Comparison of ENCODE assay signal across 19 mouse cellular contexts in genomic region chr7:95352133-95352532, GRCm38 (mm10).
A peak's percentile ranks its signal among the peaks of the same experiment; 100 is the strongest.
DNase-seq lines count a peak whose midpoint lies in the region; ATAC-seq and TF ChIP-seq lines count a peak whose summit lies in the region.
"Had no signal": no experiment of that assay in that cellular context is flagged by ENCODE, and none has a peak within 500 bp of the region (broad histone marks: within the 10 kb centered on the region; RNA-seq: fewer than 3 reads in every experiment).

No protein-coding gene starts in this region.

- TF ChIP-seq CTCF in midbrain, postnatal 0 days (IDR thresholded peaks at IDR 0.05): no peak

- H3K4me3 ChIP-seq in forebrain, embryonic 14.5 days (ENCODE audit: low read depth, low read length): no peak overlapping the region
- H3K4me3 ChIP-seq in forebrain, embryonic 12.5 days (replicated peaks): no peak overlapping the region
- no peak overlapping the region for H3K4me3 ChIP-seq in forebrain, embryonic 16.5 days (replicated peaks; ENCODE audit: low read length)
- no peak overlapping the region for H3K4me3 ChIP-seq in forebrain, embryonic 13.5 days
- H3K4me3 ChIP-seq in midbrain, embryonic 10.5 days: no peak overlapping the region
- H3K4me3 ChIP-seq in midbrain, postnatal 0 days (ENCODE audit: low read depth, low read length): no peak overlapping the region
- H3K4me3 ChIP-seq: embryonic facial prominence, embryonic 10.5 days; embryonic facial prominence, embryonic 12.5 days; gastrocnemius, adult 2 months had no signal

- peak; percentile 40 for DNase-seq in forebrain, embryonic 14.5 days (ENCODE audit: low spot score)
- DNase-seq in midbrain, embryonic 10.5 days (ENCODE audit: low spot score): no peak
- no peak for DNase-seq in midbrain, postnatal 0 days (ENCODE audit: low spot score)
- DNase-seq in forelimb bud, embryonic 11.5 days (ENCODE audit: low read depth, low spot score): peak; percentile 1
- no peak for DNase-seq in cerebellum, adult 11-12 months
- DNase-seq: adrenal gland, adult 2 months; adrenal gland, postnatal 10 days; adrenal gland, postnatal 25 days; cerebellum, adult 18-20 months; cerebellum, adult 9-10 months; cerebellum, postnatal 10 days; cerebellum, postnatal 25 days; gastrocnemius, adult 2 months; gastrocnemius, postnatal 10 days had no signal

- WGBS in forebrain, embryonic 14.5 days: 90% methylated on average over 3 of the region's 3 CpGs
- 87% methylated on average over 3 of the region's 3 CpGs for WGBS in forebrain, embryonic 12.5 days
- 81% methylated on average over 3 of the region's 3 CpGs for WGBS in forebrain, embryonic 16.5 days
- 86% methylated on average over 3 of the region's 3 CpGs for WGBS in forebrain, embryonic 13.5 days
- WGBS in midbrain, embryonic 10.5 days: 92% methylated on average over 3 of the region's 3 CpGs
- WGBS in midbrain, postnatal 0 days: 81% methylated on average over 3 of the region's 3 CpGs

- no peak overlapping the region for H3K27ac ChIP-seq in forebrain, embryonic 14.5 days (ENCODE audit: low read depth, low read length)
- no peak overlapping the region for H3K27ac ChIP-seq in forebrain, embryonic 12.5 days
- no peak overlapping the region; the same call in 1 of the 2 replicates for H3K27ac ChIP-seq in forebrain, embryonic 16.5 days (ENCODE audit: low read length)
- H3K27ac ChIP-seq in forebrain, embryonic 13.5 days: no peak overlapping the region
- H3K27ac ChIP-seq in midbrain, embryonic 10.5 days (replicated peaks): peak overlapping the region; percentile 73; the same call in 1 of the 2 replicates
- no peak overlapping the region for H3K27ac ChIP-seq in midbrain, postnatal 0 days (ENCODE audit: low read depth, low read length)
- H3K27ac ChIP-seq: embryonic facial prominence, embryonic 12.5 days; gastrocnemius, adult 2 months had no signal

- H3K4me2 ChIP-seq in forebrain, embryonic 14.5 days (ENCODE audit: low read length): no peak overlapping the region
- H3K4me2 ChIP-seq in forebrain, embryonic 12.5 days: no peak overlapping the region
- no peak overlapping the region for H3K4me2 ChIP-seq in forebrain, embryonic 16.5 days (ENCODE audit: low read length)
- no peak overlapping the region for H3K4me2 ChIP-seq in forebrain, embryonic 13.5 days
- H3K4me2 ChIP-seq in midbrain, postnatal 0 days (ENCODE audit: low read depth, low read length, poor library complexity, severe bottlenecking): no peak overlapping the region
- H3K4me2 ChIP-seq: embryonic facial prominence, embryonic 12.5 days had no signal

- ATAC-seq in forebrain, embryonic 14.5 days: peak; percentile 23; the same call in 1 of the 2 replicates
- ATAC-seq in forebrain, embryonic 12.5 days (ENCODE audit: low FRiP score): no peak
- peak; percentile 75 for ATAC-seq in forebrain, embryonic 16.5 days
- no peak; the same call in 1 of the 2 replicates for ATAC-seq in forebrain, embryonic 13.5 days
- no peak for ATAC-seq in midbrain, postnatal 0 days (ENCODE audit: low FRiP score)

- no peaks in the 10 kb centered on the region for H3K4me1 ChIP-seq in forebrain, embryonic 14.5 days (ENCODE audit: control insufficient read depth, insufficient read depth, low read length)
- peaks cover 12% of the 10 kb centered on the region for H3K4me1 ChIP-seq in forebrain, embryonic 12.5 days
- H3K4me1 ChIP-seq in forebrain, embryonic 16.5 days (replicated peaks; ENCODE audit: control insufficient read depth, insufficient read depth, low read length): peaks cover 7% of the 10 kb centered on the region
- peaks cover 5% of the 10 kb centered on the region for H3K4me1 ChIP-seq in forebrain, embryonic 13.5 days
- peaks cover 24% of the 10 kb centered on the region for H3K4me1 ChIP-seq in midbrain, embryonic 10.5 days
- no peaks in the 10 kb centered on the region for H3K4me1 ChIP-seq in midbrain, postnatal 0 days (ENCODE audit: insufficient read depth, low read length)

- H3K9ac ChIP-seq in forebrain, embryonic 14.5 days (ENCODE audit: low read length): no peak overlapping the region
- H3K9ac ChIP-seq in forebrain, embryonic 12.5 days: no peak overlapping the region
- H3K9ac ChIP-seq in forebrain, embryonic 16.5 days (replicated peaks; ENCODE audit: low read depth, low read length): no peak overlapping the region
- no peak overlapping the region for H3K9ac ChIP-seq in forebrain, embryonic 13.5 days
- no peak overlapping the region for H3K9ac ChIP-seq in midbrain, postnatal 0 days (replicated peaks; ENCODE audit: low read length, poor library complexity, severe bottlenecking)
- H3K9ac ChIP-seq: embryonic facial prominence, embryonic 12.5 days had no signal

- H3K27me3 ChIP-seq in forebrain, embryonic 14.5 days (replicated peaks; ENCODE audit: control insufficient read depth, insufficient read depth, low read length): no peaks in the 10 kb centered on the region
- no peaks in the 10 kb centered on the region for H3K27me3 ChIP-seq in forebrain, embryonic 12.5 days
- no peaks in the 10 kb centered on the region for H3K27me3 ChIP-seq in forebrain, embryonic 16.5 days (replicated peaks; ENCODE audit: control insufficient read depth, insufficient read depth, low read length)
- no peaks in the 10 kb centered on the region for H3K27me3 ChIP-seq in forebrain, embryonic 13.5 days
- no peaks in the 10 kb centered on the region for H3K27me3 ChIP-seq in midbrain, embryonic 10.5 days (ENCODE audit: low read depth, poor library complexity, severe bottlenecking)
- H3K27me3 ChIP-seq in midbrain, postnatal 0 days (ENCODE audit: insufficient read depth, low read length): 0 out of 2 replicates have a peak, but pooled peaks cover 3% of the 10 kb centered on the region
- H3K27me3 ChIP-seq: embryonic facial prominence, embryonic 12.5 days had no signal

- no peaks in the 10 kb centered on the region for H3K36me3 ChIP-seq in forebrain, embryonic 14.5 days (ENCODE audit: control insufficient read depth, insufficient read depth, low read length)
- H3K36me3 ChIP-seq in forebrain, embryonic 12.5 days (replicated peaks): no peaks in the 10 kb centered on the region
- no peaks in the 10 kb centered on the region for H3K36me3 ChIP-seq in forebrain, embryonic 16.5 days (ENCODE audit: control insufficient read depth, insufficient read depth)
- no peaks in the 10 kb centered on the region for H3K36me3 ChIP-seq in forebrain, embryonic 13.5 days (ENCODE audit: poor library complexity, severe bottlenecking)
- no peaks in the 10 kb centered on the region for H3K36me3 ChIP-seq in midbrain, embryonic 10.5 days
- H3K36me3 ChIP-seq in midbrain, postnatal 0 days (ENCODE audit: insufficient read depth, low read length): no peaks in the 10 kb centered on the region
- H3K36me3 ChIP-seq: embryonic facial prominence, embryonic 10.5 days; embryonic facial prominence, embryonic 12.5 days had no signal

- H3K9me3 ChIP-seq in forebrain, embryonic 14.5 days (replicated peaks; ENCODE audit: control insufficient read depth, low read length): no peaks in the 10 kb centered on the region
- no peaks in the 10 kb centered on the region for H3K9me3 ChIP-seq in forebrain, embryonic 12.5 days
- H3K9me3 ChIP-seq in forebrain, embryonic 16.5 days (ENCODE audit: control insufficient read depth, low read length): no peaks in the 10 kb centered on the region
- no peaks in the 10 kb centered on the region for H3K9me3 ChIP-seq in forebrain, embryonic 13.5 days (replicated peaks)
- no peaks in the 10 kb centered on the region for H3K9me3 ChIP-seq in midbrain, embryonic 10.5 days (replicated peaks)
- no peaks in the 10 kb centered on the region for H3K9me3 ChIP-seq in midbrain, postnatal 0 days (ENCODE audit: low read length)
- H3K9me3 ChIP-seq: embryonic facial prominence, embryonic 10.5 days; embryonic facial prominence, embryonic 12.5 days had no signal

Comparison
In these comparisons a context has a peak if more than half of its experiments do, and no peak if none do; other contexts are left out.
1. ATAC-seq: peak in forebrain, embryonic 14.5 days (single experiment) and forebrain, embryonic 16.5 days (single experiment); none in forebrain, embryonic 12.5 days (single experiment), forebrain, embryonic 13.5 days (single experiment) and midbrain, postnatal 0 days (single experiment).
2. DNase-seq: peak in forebrain, embryonic 14.5 days (single experiment) and forelimb bud, embryonic 11.5 days (single experiment); none in midbrain, embryonic 10.5 days (single experiment), midbrain, postnatal 0 days (single experiment) and cerebellum, adult 11-12 months (single experiment).